Mouse (Mus musculus): ENCODE measurements around the gene Lasp1. TPM values are rescaled to one million over a fixed set of nuclear protein-coding genes. Genes with fewer than 3 reads are reported as not detected.

The Lasp1 gene
- total and polyA plus RNA-seq, 3 experiments, result 12.5 to 45.4 (median 18.6) TPM

- Histone ChIP-seq H3K9me3 (replicated peaks; ENCODE audit: low read length) (no peaks in the 10 kb centered on the region), H3K9ac (ENCODE audit: insufficient read depth, low read depth) (no peak overlapping the region), H3K27me3 (replicated peaks) (no peaks in the 10 kb centered on the region), H3K4me3 (replicated peaks in 1 of 3; ENCODE audit: low read depth in 2 of 3, low read length in 2 of 3, poor library complexity in 1 of 3) (no peak overlapping the region), H3K79me2 (replicated peaks; ENCODE audit: control insufficient read depth, extremely low read depth, insufficient read depth, poor library complexity, severe bottlenecking) (no peaks in the 10 kb centered on the region), H3K4me1 (ENCODE audit: control insufficient read depth in 1 of 2, insufficient read depth in 2 of 2) (no peaks in the 10 kb centered on the region; a peak in 1 of 4 replicates), H3K4me2 (ENCODE audit: insufficient read depth, low read depth, poor library complexity, severe bottlenecking) (no peak overlapping the region), H3K36me3 (replicated peaks in 1 of 2; ENCODE audit: control insufficient read depth in 1 of 2, insufficient read depth in 1 of 2, low read length in 1 of 2) (no peaks in the 10 kb centered on the region), H3K27ac (ENCODE audit: insufficient read depth, low read depth) (no peak overlapping the region)
- TF ChIP-seq POLR2AphosphoS2 (IDR thresholded peaks at IDR 0.05; ENCODE audit: low read depth, low read length), result no peak
- no peak for TF ChIP-seq IRF4 (IDR thresholded peaks at IDR 0.05; ENCODE audit: low read depth, low read length)
- TF ChIP-seq POLR2A (IDR thresholded peaks at IDR 0.05; ENCODE audit: low read depth, low read length), result no peak
- TF ChIP-seq MXI1 (IDR thresholded peaks at IDR 0.05; ENCODE audit: low read depth, low read length), result no peak
- TF ChIP-seq NELFE (IDR thresholded peaks at IDR 0.05; ENCODE audit: low read depth, low read length), result no peak
- no peak for TF ChIP-seq RAD21 (IDR thresholded peaks at IDR 0.05; ENCODE audit: low read depth, low read length)
- TF ChIP-seq KAT2A (IDR thresholded peaks at IDR 0.05; ENCODE audit: insufficient replicate concordance, low read length), result no peak
- TF ChIP-seq HCFC1 (IDR thresholded peaks at IDR 0.05; ENCODE audit: low read depth, low read length), result no peak
- TF ChIP-seq USF1 (IDR thresholded peaks at IDR 0.05; ENCODE audit: low read depth, low read length), result no peak
- dilution Hi-C loops (cut with MboI; ENCODE audit: extremely low pct_ligation_motif_present, extremely low pct_unique_long_range_greater_than_20kb, low sequenced_read_pairs), result no loop called here
- no peak for DNase-seq (ENCODE audit: extremely low read depth)
- in situ Hi-C loops (cut with MboI; ENCODE audit: low pct_ligation_motif_present, low pct_unique_long_range_greater_than_20kb, low sequenced_read_pairs), result no loop called here
Measured at GRCm38 (mm10) chr11:97877341-97877740, 78.5 kb downstream of the Lasp1 start.

GRCm38 (mm10) chr11:97880362-97880761, 81.6 kb downstream of the Lasp1 start:
- no peaks in the 10 kb centered on the region for H3K27me3 ChIP-seq (replicated peaks)
- no peak for TF ChIP-seq USF2 (conservative IDR thresholded peaks at IDR 0.05; ENCODE audit: low read depth, low read length)
- no peak for TF ChIP-seq BHLHE40 (IDR thresholded peaks at IDR 0.05; ENCODE audit: low read depth, low read length)
- TF ChIP-seq UBTF (IDR thresholded peaks at IDR 0.05; ENCODE audit: low read depth, low read length), result no peak
- no peak for TF ChIP-seq HCFC1 (IDR thresholded peaks at IDR 0.05; ENCODE audit: low read depth, low read length)
- no peak for TF ChIP-seq ELF1 (IDR thresholded peaks at IDR 0.05; ENCODE audit: low read depth, low read length)
- TF ChIP-seq NELFE (IDR thresholded peaks at IDR 0.05; ENCODE audit: low read depth, low read length), result no peak
- no peak for TF ChIP-seq CHD2 (IDR thresholded peaks at IDR 0.05; ENCODE audit: low read length)
- TF ChIP-seq MEF2A (IDR thresholded peaks at IDR 0.05; ENCODE audit: borderline replicate concordance, low read depth, low read length), result no peak
- TF ChIP-seq GABPA (IDR thresholded peaks at IDR 0.05; ENCODE audit: insufficient replicate concordance, low read depth, low read length), result no peak
- H3K9me3 ChIP-seq (replicated peaks; ENCODE audit: low read length), result peaks cover 4% of the 10 kb centered on the region
- H3K36me3 ChIP-seq (replicated peaks in 1 of 2; ENCODE audit: control insufficient read depth in 1 of 2, insufficient read depth in 1 of 2, low read length in 1 of 2), result no peaks in the 10 kb centered on the region
- no peak for DNase-seq (ENCODE audit: extremely low read depth)
- in situ Hi-C loops (cut with MboI; ENCODE audit: low pct_ligation_motif_present, low pct_unique_long_range_greater_than_20kb, low sequenced_read_pairs), result loop anchor here (5.0 kb wide), 1 partner anchor 83 kb away; the partner anchor contains the start of gene Lasp1
- no peak overlapping the region for H3K4me3 ChIP-seq (replicated peaks in 1 of 3; ENCODE audit: low read depth in 2 of 3, low read length in 2 of 3, poor library complexity in 1 of 3)
- H3K4me1 ChIP-seq (ENCODE audit: control insufficient read depth in 1 of 2, insufficient read depth in 2 of 2), result peaks cover 0 to 7% of the 10 kb centered on the region in 2 experiments; a peak in 2 of 4 replicates
- dilution Hi-C loops (cut with MboI; ENCODE audit: extremely low pct_ligation_motif_present, extremely low pct_unique_long_range_greater_than_20kb, low sequenced_read_pairs), result no loop called here
- H3K9ac ChIP-seq (ENCODE audit: insufficient read depth, low read depth), result no peak overlapping the region
- H3K79me2 ChIP-seq (replicated peaks; ENCODE audit: control insufficient read depth, extremely low read depth, insufficient read depth, poor library complexity, severe bottlenecking), result no peaks in the 10 kb centered on the region
- H3K27ac ChIP-seq (ENCODE audit: insufficient read depth, low read depth), result no peak overlapping the region
- H3K4me2 ChIP-seq (ENCODE audit: insufficient read depth, low read depth, poor library complexity, severe bottlenecking), result no peak overlapping the region

Data from CH12.LX (cell line).